Mouse (Mus musculus): ENCODE data around the gene Tgm2.

DNA sequence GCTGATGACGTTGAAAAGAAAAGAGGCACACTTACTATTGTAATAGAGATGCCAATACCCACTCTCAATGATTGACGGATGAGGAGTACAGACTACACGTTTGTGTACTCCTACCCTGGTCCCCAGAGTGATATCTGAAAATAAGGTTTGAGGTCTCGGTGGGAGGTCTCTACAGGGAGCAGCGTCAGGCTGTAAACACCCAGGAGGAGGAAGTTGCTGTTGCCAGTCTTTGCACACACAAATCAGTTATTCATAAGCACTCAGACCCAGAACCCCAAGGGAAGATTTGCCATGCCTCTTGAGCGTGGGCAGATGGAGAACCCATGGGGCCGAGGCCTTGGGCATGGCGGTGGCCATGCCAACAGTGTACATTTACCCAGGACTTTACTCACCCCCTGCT is 61.8 kb downstream of the Tgm2 start:
- TF ChIP-seq CTCF (IDR thresholded peaks at IDR 0.05; ENCODE audit: control insufficient read depth, insufficient read depth, insufficient replicate concordance, low read depth, low read length) (no peak), POLR2A (IDR thresholded peaks at IDR 0.05; ENCODE audit: control insufficient read depth, low read depth, low read length) (no peak)

Data from testis, adult 2 months (tissue).